Mouse (Mus musculus) cortical plate, adult 2 months (tissue): ENCODE data around the gene B4gat1.

Source experiments
- CTCF ChIP-seq: fragments of 200-500 bp; IDR thresholded peaks from 2 replicates; pipeline ENCODE4 v1.5.1; 2011; ENCODE audit warnings: mild to moderate bottlenecking, control low read depth, low read length; ENCODE audit not compliant: insufficient read depth; ENCODE audit errors: extremely low read depth
- POLR2A ChIP-seq: fragments of 200-500 bp; IDR thresholded peaks from 2 replicates; pipeline ENCODE4 v1.6.1; 2011; ENCODE audit warnings: mild to moderate bottlenecking, low read length, control low read depth; ENCODE audit not compliant: insufficient read depth; ENCODE audit errors: extremely low read depth

- TF ChIP-seq POLR2A, result no peak
- TF ChIP-seq CTCF, result no peak
Measured at GRCm38 (mm10) chr19:5071545-5072369, 33.1 kb downstream of the B4gat1 start.
